Mouse (Mus musculus): ENCODE measurements around the gene Slain2.
"Not testable (repeated sequence)": the region's sequence is repeated elsewhere in the genome, so short reads cannot be mapped to it uniquely, and the experiment has no call there.

Gene Slain2

GRCm38 (mm10) chr5:72901866-72902265 lies 12.2 kb upstream of the Slain2 start:
- no peak for DNase-seq

GRCm38 (mm10) chr5:72902312-72902711 lies 11.8 kb upstream of the Slain2 start:
- no peak for DNase-seq

GRCm38 (mm10) chr5:72902876-72903516 lies 11.1 kb upstream of the Slain2 start:
- no peak for DNase-seq

GRCm38 (mm10) chr5:72904903-72905790 lies 9.0 kb upstream of the Slain2 start:
- no peak for DNase-seq

GRCm38 (mm10) chr5:72907402-72907801 lies 6.7 kb upstream of the Slain2 start:
- no peak for DNase-seq

GRCm38 (mm10) chr5:72908324-72908936 lies 5.7 kb upstream of the Slain2 start:
- DNase-seq: no peak

- DNase-seq: no peak
Measured at GRCm38 (mm10) chr5:72909363-72909762, 4.7 kb upstream of the Slain2 start.

GRCm38 (mm10) chr5:72910373-72910772 lies 3.7 kb upstream of the Slain2 start:
- no peak for DNase-seq

- DNase-seq: no peak
Measured at GRCm38 (mm10) chr5:72911284-72911683, 2.8 kb upstream of the Slain2 start.

- DNase-seq: peak in 1 of 2 experiments; percentile 47
Measured at GRCm38 (mm10) chr5:72914633-72915561, 793 bp downstream of the Slain2 start.

GRCm38 (mm10) chr5:72916048-72916447 lies 1.9 kb downstream of the Slain2 start:
- DNase-seq: no peak

- DNase-seq: no peak
Measured at GRCm38 (mm10) chr5:72916851-72917250, 2.7 kb downstream of the Slain2 start.

- no peak for DNase-seq
Measured at GRCm38 (mm10) chr5:72920416-72920815, 6.3 kb downstream of the Slain2 start.

GRCm38 (mm10) chr5:72921171-72921570 lies 7.1 kb downstream of the Slain2 start:
- DNase-seq: no peak

GRCm38 (mm10) chr5:72922796-72923195 lies 8.7 kb downstream of the Slain2 start:
- DNase-seq: no peak

GRCm38 (mm10) chr5:72927074-72927473 lies 13.0 kb downstream of the Slain2 start:
- DNase-seq: no peak

GRCm38 (mm10) chr5:72933026-72933675 lies 19.0 kb downstream of the Slain2 start:
- no peak for DNase-seq

GRCm38 (mm10) chr5:72938421-72938820 lies 24.3 kb downstream of the Slain2 start:
- DNase-seq: not testable (repeated sequence)

- no peak for DNase-seq
Measured at GRCm38 (mm10) chr5:72939311-72939710, 25.2 kb downstream of the Slain2 start.

GRCm38 (mm10) chr5:72940906-72941432 lies 26.9 kb downstream of the Slain2 start:
- DNase-seq: no peak

GRCm38 (mm10) chr5:72948136-72948535 lies 34.0 kb downstream of the Slain2 start:
- DNase-seq: no peak

GRCm38 (mm10) chr5:72950252-72950651 lies 36.1 kb downstream of the Slain2 start:
- DNase-seq: no peak

Measured in spleen, adult 18-20 months (tissue).